Mouse (Mus musculus) myocyte (in vitro differentiated cells): Measurements from ENCODE around the gene Slc37a1. TPM values are rescaled to one million over a fixed set of nuclear protein-coding genes. Genes with fewer than 3 reads are reported as not detected.

Source experiments
- H3K27me3 ChIP-seq: one replicate; pipeline ENCODE4 v1.6.1; 2011; ENCODE audit not compliant: control insufficient read depth, insufficient read depth, insufficient read length
- H3K36me3 ChIP-seq: one replicate; pipeline ENCODE4 v1.6.1; 2011; ENCODE audit not compliant: control insufficient read depth, insufficient read depth
- H3K4me2 ChIP-seq: one replicate; pipeline ENCODE4 v1.6.1; 2011; ENCODE audit warnings: low read depth, control low read depth
- H3K4me3 ChIP-seq: one replicate; pipeline ENCODE4 v1.5.1; 2011; ENCODE audit warnings: mild to moderate bottlenecking, control low read depth, moderate library complexity
- H3K79me2 ChIP-seq: one replicate; pipeline ENCODE4 v1.6.1; 2011; ENCODE audit not compliant: control insufficient read depth, insufficient read depth
- H3ac ChIP-seq: one replicate; pipeline ENCODE4 v1.6.1; 2011; ENCODE audit not compliant: control insufficient read depth, insufficient read length
- CEBPB ChIP-seq: IDR thresholded peaks from 2 replicates; pipeline ENCODE4 v1.6.1; 2011; ENCODE audit warnings: mild to moderate bottlenecking, moderate library complexity; ENCODE audit not compliant: poor library complexity, insufficient read depth, severe bottlenecking
- E2F4 ChIP-seq: IDR thresholded peaks from one replicate; pipeline ENCODE4 v1.6.1; 2011; ENCODE audit warnings: mild to moderate bottlenecking, control low read depth, moderate library complexity; ENCODE audit not compliant: insufficient read depth
- MAX ChIP-seq: IDR thresholded peaks from one replicate; pipeline ENCODE4 v1.6.1; 2011; ENCODE audit warnings: low read depth, mild to moderate bottlenecking, control low read depth
- MYOD1 ChIP-seq, 3 experiments: IDR thresholded peaks; one replicate each; pipeline ENCODE4 v1.6.1; 2011; ENCODE audit warnings: control low read depth in 2 of 3, low read depth in 2 of 3, mild to moderate bottlenecking in 2 of 3, moderate library complexity in 1 of 3; ENCODE audit not compliant: insufficient read length in 2 of 3, control insufficient read depth in 1 of 3
- MYOG ChIP-seq, 3 experiments: IDR thresholded peaks; one replicate each; pipeline ENCODE4 v1.6.1; 2011; ENCODE audit warnings: control low read depth in 2 of 3, low read depth in 2 of 3, mild to moderate bottlenecking in 2 of 3; ENCODE audit not compliant: insufficient read length in 2 of 3, control insufficient read depth in 1 of 3, insufficient read depth in 1 of 3
- POLR2A ChIP-seq: IDR thresholded peaks from one replicate; pipeline ENCODE4 v1.6.1; 2011; ENCODE audit warnings: low read depth, mild to moderate bottlenecking, control low read depth, moderate library complexity; ENCODE audit not compliant: insufficient read length
- POLR2AphosphoS2 ChIP-seq: IDR thresholded peaks from one replicate; pipeline ENCODE4 v1.6.1; 2011; ENCODE audit warnings: low read depth, control low read depth; ENCODE audit not compliant: insufficient read length
- REST ChIP-seq: IDR thresholded peaks from one replicate; pipeline ENCODE4 v1.6.1; 2011; ENCODE audit warnings: mild to moderate bottlenecking, control low read depth, moderate library complexity; ENCODE audit not compliant: insufficient read depth, insufficient read length
- SRF ChIP-seq: IDR thresholded peaks from one replicate; pipeline ENCODE4 v1.6.1; 2011; ENCODE audit warnings: low read depth; ENCODE audit not compliant: control insufficient read depth, insufficient read length
- TCF12 ChIP-seq: IDR thresholded peaks from one replicate; pipeline ENCODE4 v1.6.1; 2011; ENCODE audit warnings: mild to moderate bottlenecking, control low read depth; ENCODE audit not compliant: poor library complexity, insufficient read depth, severe bottlenecking
- TCF3 ChIP-seq: IDR thresholded peaks from one replicate; pipeline ENCODE4 v1.6.1; 2011; ENCODE audit warnings: low read depth, control low read depth; ENCODE audit not compliant: insufficient read length
- USF1 ChIP-seq: IDR thresholded peaks from one replicate; pipeline ENCODE4 v1.6.1; 2011; ENCODE audit warnings: low read depth, mild to moderate bottlenecking, control low read depth, moderate library complexity
- polyA plus RNA-seq: library from polyadenylated mRNA; unstranded; fragments of >200 nt; fragmentation: generic; extraction: Trizol; gene quantifications from one replicate; pipeline ENCODE4 v1.2.1, GENCODE M21; 2012; ENCODE audit warnings: missing spikeins

The Slc37a1 gene
- polyA plus RNA-seq, 1 experiment = 0.12 TPM

GRCm38 (mm10) chr17:31385671-31386665 is 99.4 kb downstream of the Slc37a1 start, which contains the start of gene Pde9a:
TSS of gene Pde9a (plus strand) at chr17:31386210.
- Histone ChIP-seq H3ac (no peak within 1 kb of the TSS), H3K36me3 (no peaks in the 10 kb centered on the region), H3K79me2 (no peaks in the 10 kb centered on the region), H3K4me3 (no peak within 1 kb of the TSS), H3K4me2 (peak within 1 kb of the TSS; percentile 12), H3K27me3 (peaks cover 24% of the 10 kb centered on the region)
- TF ChIP-seq USF1 (no peak), TCF3 (no peak), SRF (no peak), POLR2A (no peak), MAX (no peak), MYOD1 (IDR thresholded peaks at IDR 0.05; ENCODE audit: control insufficient read depth in 1 of 3, insufficient read length in 2 of 3, low read depth in 2 of 3) (no peak), REST (no peak), CEBPB (no peak), E2F4 (no peak), TCF12 (no peak), MYOG (IDR thresholded peaks at IDR 0.05; ENCODE audit: control insufficient read depth in 1 of 3, insufficient read depth in 1 of 3, insufficient read length in 2 of 3, low read depth in 2 of 3) (no peak), POLR2AphosphoS2 (no peak)

- Histone ChIP-seq H3K79me2 (no peaks in the 10 kb centered on the region), H3ac (no peak overlapping the region), H3K4me3 (no peak overlapping the region), H3K27me3 (peaks cover 22% of the 10 kb centered on the region), H3K36me3 (no peaks in the 10 kb centered on the region), H3K4me2 (no peak overlapping the region)
- TF ChIP-seq MYOD1 (IDR thresholded peaks at IDR 0.05; ENCODE audit: control insufficient read depth in 1 of 3, insufficient read length in 2 of 3, low read depth in 2 of 3) = no peak
- TF ChIP-seq SRF = no peak
- TF ChIP-seq E2F4 = no peak
- TF ChIP-seq REST = no peak
- TF ChIP-seq MAX = no peak
- no peak for TF ChIP-seq TCF12
- TF ChIP-seq MYOG (IDR thresholded peaks at IDR 0.05; ENCODE audit: control insufficient read depth in 1 of 3, insufficient read depth in 1 of 3, insufficient read length in 2 of 3, low read depth in 2 of 3) = no peak
- TF ChIP-seq CEBPB = no peak
- TF ChIP-seq TCF3 = no peak
- TF ChIP-seq POLR2A = no peak
- no peak for TF ChIP-seq POLR2AphosphoS2
- no peak for TF ChIP-seq USF1
Measured at GRCm38 (mm10) chr17:31386766-31387275, 100.2 kb downstream of the Slc37a1 start.

- Histone ChIP-seq H3K36me3 (no peaks in the 10 kb centered on the region), H3K4me3 (no peak overlapping the region), H3K4me2 (no peak overlapping the region), H3K79me2 (no peaks in the 10 kb centered on the region), H3ac (no peak overlapping the region), H3K27me3 (peaks cover 18% of the 10 kb centered on the region)
- no peak for TF ChIP-seq SRF
- no peak for TF ChIP-seq CEBPB
- TF ChIP-seq E2F4 = no peak
- no peak for TF ChIP-seq POLR2AphosphoS2
- TF ChIP-seq TCF3 = no peak
- no peak for TF ChIP-seq MAX
- no peak for TF ChIP-seq MYOD1 (IDR thresholded peaks at IDR 0.05; ENCODE audit: control insufficient read depth in 1 of 3, insufficient read length in 2 of 3, low read depth in 2 of 3)
- no peak for TF ChIP-seq MYOG (IDR thresholded peaks at IDR 0.05; ENCODE audit: control insufficient read depth in 1 of 3, insufficient read depth in 1 of 3, insufficient read length in 2 of 3, low read depth in 2 of 3)
- TF ChIP-seq POLR2A = no peak
Measured at GRCm38 (mm10) chr17:31389432-31390050, 102.9 kb downstream of the Slc37a1 start.

GRCm38 (mm10) chr17:31391462-31391861 is 104.9 kb downstream of the Slc37a1 start:
- H3K4me2 ChIP-seq = no peak overlapping the region
- no peak overlapping the region for H3ac ChIP-seq
- H3K36me3 ChIP-seq = no peaks in the 10 kb centered on the region
- no peak overlapping the region for H3K4me3 ChIP-seq
- TF ChIP-seq E2F4 = no peak
- no peak for TF ChIP-seq POLR2AphosphoS2
- peaks cover 14% of the 10 kb centered on the region for H3K27me3 ChIP-seq
- H3K79me2 ChIP-seq = no peaks in the 10 kb centered on the region
